ENCODE assay signal across 8 mouse cellular contexts in genomic region chr17:35166352-35167035, GRCm38 (mm10). TPM values are rescaled to one million over a fixed set of nuclear protein-coding genes. Genes with fewer than 3 reads are reported as not detected.
A peak's percentile ranks its signal among the peaks of the same experiment; 100 is the strongest.
DNase-seq lines count a peak whose midpoint lies in the region; ATAC-seq and TF ChIP-seq lines count a peak whose summit lies in the region.

No protein-coding gene starts in this region.

- peaks cover 0 to 8% of the 10 kb centered on the region in 2 experiments; a peak in 1 of 4 replicates for H3K4me1 ChIP-seq in ES-E14 (ENCODE audit: control insufficient read depth in 2 of 2, insufficient read depth in 2 of 2, low read length in 2 of 2, poor library complexity in 1 of 2)
- H3K4me1 ChIP-seq in cortical plate, adult 2 months (ENCODE audit: control insufficient read depth, insufficient read depth, low read length) = peaks cover 7% of the 10 kb centered on the region
- H3K4me1 ChIP-seq in heart, embryonic 16.5 days (ENCODE audit: control insufficient read depth, insufficient read depth, low read length) = peaks cover 23% of the 10 kb centered on the region
- peaks cover 26% of the 10 kb centered on the region for H3K4me1 ChIP-seq in lung, embryonic 15.5 days

- H3K27ac ChIP-seq in ES-E14 (ENCODE audit: insufficient read depth, low read depth, low read length, poor library complexity, severe bottlenecking) = no peak overlapping the region
- H3K27ac ChIP-seq in cortical plate, adult 2 months (ENCODE audit: insufficient read depth, low read length) = no peak overlapping the region
- H3K27ac ChIP-seq in heart, embryonic 16.5 days (ENCODE audit: low read length) = peak overlapping the region; percentile 93; the same call in 1 of the 2 replicates
- peak overlapping the region; percentile 100; the same call in 1 of the 2 replicates for H3K27ac ChIP-seq in lung, embryonic 15.5 days

- in situ Hi-C loops in ES-E14 (cut with MboI; ENCODE audit: low sequenced_read_pairs in 2 of 2, unreplicated experiment in 2 of 2) = loop anchor here (5.0 kb wide), 1 partner anchor 66 kb away; the partner anchor contains the start of gene Atp6v1g2 (in 2 of the 2)

- no peak for TF ChIP-seq POLR2A in cortical plate, adult 2 months (IDR thresholded peaks at IDR 0.05; ENCODE audit: extremely low read depth, insufficient read depth, low read length)

- no peak overlapping the region for H3K4me3 ChIP-seq in ES-E14 (ENCODE audit: insufficient read depth in 1 of 2, low read depth in 1 of 2, low read length in 2 of 2, poor library complexity in 1 of 2, severe bottlenecking in 1 of 2)
- H3K4me3 ChIP-seq in cortical plate, adult 2 months (ENCODE audit: insufficient read depth, low read length) = no peak overlapping the region
- H3K4me3 ChIP-seq in heart, embryonic 16.5 days (ENCODE audit: low read length) = no peak overlapping the region
- peak overlapping the region; percentile 90; the same call in 1 of the 2 replicates for H3K4me3 ChIP-seq in lung, embryonic 15.5 days

- H3K4me2 ChIP-seq in heart, embryonic 16.5 days (ENCODE audit: low read depth, low read length) = no peak overlapping the region; the same call in 1 of the 2 replicates
- H3K4me2 ChIP-seq in lung, embryonic 15.5 days = peak overlapping the region; percentile 58

- H3K27me3 ChIP-seq in heart, embryonic 16.5 days (ENCODE audit: control insufficient read depth, insufficient read depth, low read length) = no peaks in the 10 kb centered on the region
- H3K27me3 ChIP-seq in lung, embryonic 15.5 days = no peaks in the 10 kb centered on the region

- DNase-seq in 3T3-L1 (ENCODE audit: low read depth, low spot score) (peak; percentile 88), ES-E14 (ENCODE audit: low read depth, low spot score) (peak; percentile 96)
- DNase-seq in kidney, postnatal 36 days = peak; percentile 82 to 83
- DNase-seq in right cerebral cortex, adult 2 months (ENCODE audit: low spot score in 2 of 2) = peak; percentile 72 to 74
- no peak for DNase-seq in ovary, postnatal 10 days (ENCODE audit: low spot score)

- peak; percentile 62 for TF ChIP-seq CTCF in cortical plate, adult 2 months (IDR thresholded peaks at IDR 0.05; ENCODE audit: extremely low read depth, insufficient read depth, low read length)

- no peaks in the 10 kb centered on the region for H3K9me3 ChIP-seq in ES-E14 (ENCODE audit: control insufficient read depth, insufficient read depth, low read depth, low read length)
- no peaks in the 10 kb centered on the region for H3K9me3 ChIP-seq in heart, embryonic 16.5 days (replicated peaks; ENCODE audit: control insufficient read depth, low read length)
- H3K9me3 ChIP-seq in lung, embryonic 15.5 days = no peaks in the 10 kb centered on the region

- WGBS in heart, embryonic 16.5 days = 69% methylated on average over 8 of the region's 8 CpGs
- 67% methylated on average over 8 of the region's 8 CpGs for WGBS in lung, embryonic 15.5 days

- H3K36me3 ChIP-seq in ES-E14 (ENCODE audit: control insufficient read depth, insufficient read depth, low read length, poor library complexity, severe bottlenecking) = peaks cover 14% of the 10 kb centered on the region
- peaks cover 7% of the 10 kb centered on the region for H3K36me3 ChIP-seq in heart, embryonic 16.5 days (ENCODE audit: control insufficient read depth, insufficient read depth)
- peaks cover 5% of the 10 kb centered on the region for H3K36me3 ChIP-seq in lung, embryonic 15.5 days

- no peak overlapping the region for H3K9ac ChIP-seq in ES-E14 (ENCODE audit: insufficient read depth, low read depth, low read length, poor library complexity, severe bottlenecking)
- peak overlapping the region; percentile 13; the same call in 1 of the 2 replicates for H3K9ac ChIP-seq in heart, embryonic 16.5 days (ENCODE audit: low read length)
- no peak overlapping the region for H3K9ac ChIP-seq in lung, embryonic 15.5 days

- no peak for ATAC-seq in heart, embryonic 16.5 days (replicated peaks; ENCODE audit: extremely low read depth, insufficient read depth, low FRiP score)
- no peak for ATAC-seq in lung, embryonic 15.5 days (ENCODE audit: borderline replicate concordance, extremely low read depth, low FRiP score, low TSS enrichment)

TF ChIP-seq in ES-E14, 5 proteins besides CTCF, POLR2A, EP300 and RAD21:
- TF ChIP-seq ZC3H11A (IDR thresholded peaks at IDR 0.05; ENCODE audit: borderline replicate concordance, low read depth, low read length) (peak; percentile 16; the same call in 1 of the 2 replicates), HCFC1 (IDR thresholded peaks at IDR 0.05; ENCODE audit: borderline replicate concordance, insufficient read depth, low read length) (no peak)
TF ChIP-seq in ES-E14: peak in this region for 1.

RNA-seq across cellular contexts. Expression of gene Prrc2a, which starts 1.8 kb away (rescaled TPM):
- 147 and 161 TPM in 2 replicates for total RNA-seq in ES-E14 (2012; rRNA removed)
- polyA plus RNA-seq in cortical plate, adult 2 months (2012; rRNA removed) = 269 and 273 TPM in 2 replicates
- polyA plus RNA-seq in heart, embryonic 16.5 days (2015; fragmentation: Nextera tagmentation; extraction: Ambion mirVana) = 103 and 113 TPM in 2 replicates
- 169 and 179 TPM in 2 replicates for polyA plus RNA-seq in lung, embryonic 15.5 days (2015; fragmentation: Nextera tagmentation; extraction: Ambion mirVana)

RNA-seq across cellular contexts. Expression of gene Aif1, which starts 9.4 kb away (rescaled TPM):
- total RNA-seq in ES-E14 (2012; rRNA removed) = not detected in 2 replicates
- polyA plus RNA-seq in cortical plate, adult 2 months (2012; rRNA removed) = 13.0 and 13.2 TPM in 2 replicates
- polyA plus RNA-seq in heart, embryonic 16.5 days (2015; fragmentation: Nextera tagmentation; extraction: Ambion mirVana) = 6.0 and 10.9 TPM in 2 replicates
- 6.9 and 9.0 TPM in 2 replicates for polyA plus RNA-seq in lung, embryonic 15.5 days (2015; fragmentation: Nextera tagmentation; extraction: Ambion mirVana)

RNA-seq across cellular contexts. Expression of gene Lst1, which starts 21.7 kb away (rescaled TPM):
- 2.6 and 2.7 TPM in 2 replicates for total RNA-seq in ES-E14 (2012; rRNA removed)
- polyA plus RNA-seq in cortical plate, adult 2 months (2012; rRNA removed) = 18.9 and 20.2 TPM in 2 replicates
- polyA plus RNA-seq in heart, embryonic 16.5 days (2015; fragmentation: Nextera tagmentation; extraction: Ambion mirVana) = 7.9 and 8.2 TPM in 2 replicates
- 12.1 and 13.0 TPM in 2 replicates for polyA plus RNA-seq in lung, embryonic 15.5 days (2015; fragmentation: Nextera tagmentation; extraction: Ambion mirVana)

RNA-seq across cellular contexts. Expression of gene Ltb, which starts 27.7 kb away (rescaled TPM):
- 10.1 and 19.6 TPM in 2 replicates for total RNA-seq in ES-E14 (2012; rRNA removed)
- polyA plus RNA-seq in cortical plate, adult 2 months (2012; rRNA removed) = 0.71 and 1.5 TPM in 2 replicates
- polyA plus RNA-seq in heart, embryonic 16.5 days (2015; fragmentation: Nextera tagmentation; extraction: Ambion mirVana) = 3.5 and 6.4 TPM in 2 replicates
- 0.65 and 2.2 TPM in 2 replicates for polyA plus RNA-seq in lung, embryonic 15.5 days (2015; fragmentation: Nextera tagmentation; extraction: Ambion mirVana)

RNA-seq across cellular contexts. Expression of gene Bag6, which starts 31.5 kb away (rescaled TPM):
- total RNA-seq in ES-E14 (2012; rRNA removed) = 208 and 245 TPM in 2 replicates
- 194 and 212 TPM in 2 replicates for polyA plus RNA-seq in cortical plate, adult 2 months (2012; rRNA removed)
- polyA plus RNA-seq in heart, embryonic 16.5 days (2015; fragmentation: Nextera tagmentation; extraction: Ambion mirVana) = 37.5 and 40.5 TPM in 2 replicates
- 48.6 and 51.2 TPM in 2 replicates for polyA plus RNA-seq in lung, embryonic 15.5 days (2015; fragmentation: Nextera tagmentation; extraction: Ambion mirVana)

Comparison
In these comparisons a context has a peak if more than half of its experiments do, and no peak if none do; other contexts are left out.
1. H3K27ac ChIP-seq: peak in heart, embryonic 16.5 days (single experiment) and lung, embryonic 15.5 days (single experiment); none in ES-E14 (single experiment) and cortical plate, adult 2 months (single experiment).